Mouse (Mus musculus): ENCODE measurements at regions not wholly inside any gene's neighbourhood (a gene's known extent, or its start where the extent isn't known, plus 50 kb on each side); places are given as distances from the start of the nearest gene placed in this dataset.

DNA sequence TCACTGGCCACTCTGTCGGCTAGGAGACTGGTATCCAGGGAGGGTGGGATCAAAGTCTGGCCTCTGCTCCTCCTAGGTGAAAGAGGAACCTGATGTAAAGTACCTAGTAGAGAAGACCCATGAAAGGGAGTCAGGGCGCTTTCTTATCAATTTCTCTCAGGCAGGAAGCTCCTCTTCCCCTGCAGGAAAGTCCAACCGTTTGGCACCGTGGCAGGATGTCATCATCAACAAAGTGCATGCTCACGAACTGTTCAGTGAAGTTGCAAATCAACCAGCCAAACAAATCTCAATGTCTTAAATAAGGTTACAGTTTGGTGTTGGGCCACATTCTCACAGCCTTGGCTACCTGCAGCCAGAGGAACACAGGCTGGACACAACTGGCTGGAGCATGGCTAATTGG lies 138.2 kb upstream of the Krr1 start:
- TF ChIP-seq UBTF (IDR thresholded peaks at IDR 0.05; ENCODE audit: borderline replicate concordance, insufficient read depth, low read depth, low read length), result no peak
- TF ChIP-seq TAL1 (IDR thresholded peaks at IDR 0.05; ENCODE audit: low read length), result peak; percentile 68
- TF ChIP-seq POLR2A (IDR thresholded peaks at IDR 0.05; ENCODE audit: control insufficient read depth in 1 of 2, insufficient read depth in 1 of 2, low read depth in 1 of 2, low read length in 2 of 2, poor library complexity in 1 of 2), result no peak

All from MEL (cell line).